Mouse (Mus musculus) liver, adult 2 months (tissue): ENCODE data around the gene Fam19a1.

Experiments used
- CTCF ChIP-seq: fragments of 200-500 bp; IDR thresholded peaks from 2 replicates; pipeline ENCODE4 v1.5.1; 2011; ENCODE audit warnings: low read depth, low read length, control low read depth
- POLR2A ChIP-seq: fragments of 200-500 bp; IDR thresholded peaks from 2 replicates; pipeline ENCODE4 v1.6.1; 2011; ENCODE audit warnings: low read length, control low read depth; ENCODE audit not compliant: insufficient read depth; ENCODE audit errors: extremely low read depth

- TF ChIP-seq CTCF (no peak), POLR2A (no peak)
Measured at GRCm38 (mm10) chr6:96372848-96373247, 259.9 kb downstream of the Fam19a1 start.
